Mouse (Mus musculus) lung, postnatal 0 days (tissue): ENCODE results near the gene 2610028H24Rik. TPM values are rescaled to one million over a fixed set of nuclear protein-coding genes. Genes with fewer than 3 reads are reported as not detected.
A peak's percentile ranks its signal among the peaks of the same experiment; 100 is the strongest.

Source experiments
- ATAC-seq: fragments of 200-750 bp; cut with Nextera tagmentation; 2 replicates; pipeline ENCODE4 v1.8.0; 2017; ENCODE audit warnings: moderate library complexity
- DNase-seq: peaks from one replicate; pipeline ENCODE4 v3.0.0-alpha.2; 2016; ENCODE audit warnings: low spot score
- H3K27ac ChIP-seq: fragments of 300-500 bp; sonication (generic); 2 replicates; pipeline ENCODE4 v1.5.1; 2014; ENCODE audit warnings: antibody characterized with exemption, mild to moderate bottlenecking, low read length, mixed read lengths
- H3K27me3 ChIP-seq: fragments of 300-500 bp; sonication (generic); replicated peaks from 2 replicates; pipeline ENCODE4 v1.6.1; 2014; ENCODE audit warnings: low read length, mixed read lengths; ENCODE audit not compliant: insufficient read depth
- H3K36me3 ChIP-seq: fragments of 300-500 bp; sonication (generic); 2 replicates; pipeline ENCODE4 v1.6.1; 2014; ENCODE audit warnings: low read length, mixed read lengths; ENCODE audit not compliant: insufficient read depth
- H3K4me1 ChIP-seq: fragments of 300-500 bp; sonication (generic); 2 replicates; pipeline ENCODE4 v1.6.1; 2014; ENCODE audit warnings: antibody characterized with exemption, low read depth, low read length, mixed read lengths; ENCODE audit not compliant: insufficient read depth
- H3K4me2 ChIP-seq: fragments of 300-500 bp; sonication (generic); replicated peaks from 2 replicates; pipeline ENCODE4 v1.6.1; 2014; ENCODE audit warnings: low read depth, mild to moderate bottlenecking, low read length, moderate library complexity, mixed read lengths
- H3K4me3 ChIP-seq: fragments of 300-500 bp; sonication (generic); 2 replicates; pipeline ENCODE4 v1.5.1; 2014; ENCODE audit warnings: low read depth, low read length
- H3K9ac ChIP-seq: fragments of 300-500 bp; sonication (generic); replicated peaks from 2 replicates; pipeline ENCODE4 v1.6.1; 2014; ENCODE audit warnings: low read depth, mild to moderate bottlenecking
- H3K9me3 ChIP-seq: fragments of 300-500 bp; sonication (generic); 2 replicates; pipeline ENCODE4 v1.6.1; 2016; ENCODE audit warnings: low read length, mixed read lengths
- CTCF ChIP-seq: IDR thresholded peaks from 2 replicates; pipeline ENCODE4 v1.5.1; 2016; ENCODE audit warnings: antibody characterized with exemption, mild to moderate bottlenecking
- EP300 ChIP-seq: IDR thresholded peaks from 2 replicates; pipeline ENCODE4 v1.6.1; 2016; ENCODE audit warnings: antibody characterized with exemption, mild to moderate bottlenecking, control low read depth
- WGBS: fragments of 180-500 bp; shearing (Covaris S2); extraction: QIAGEN DNeasy Blood & Tissue Kit; methylation state at CpG from one replicate; pipeline ENCODE4 v1.1.7; 2014; 5-methylcytosine and 5-hydroxymethylcytosine counted together
- polyA plus RNA-seq: library from polyadenylated mRNA; unstranded; fragments of >200 nt; fragmentation: Nextera tagmentation; extraction: Ambion mirVana; gene quantifications from 2 replicates; pipeline ENCODE4 v1.2.1, GENCODE M21; 2015

Gene 2610028H24Rik
- polyA plus RNA-seq, 1 experiment from 2014 or later = 32.3 TPM

DNA sequence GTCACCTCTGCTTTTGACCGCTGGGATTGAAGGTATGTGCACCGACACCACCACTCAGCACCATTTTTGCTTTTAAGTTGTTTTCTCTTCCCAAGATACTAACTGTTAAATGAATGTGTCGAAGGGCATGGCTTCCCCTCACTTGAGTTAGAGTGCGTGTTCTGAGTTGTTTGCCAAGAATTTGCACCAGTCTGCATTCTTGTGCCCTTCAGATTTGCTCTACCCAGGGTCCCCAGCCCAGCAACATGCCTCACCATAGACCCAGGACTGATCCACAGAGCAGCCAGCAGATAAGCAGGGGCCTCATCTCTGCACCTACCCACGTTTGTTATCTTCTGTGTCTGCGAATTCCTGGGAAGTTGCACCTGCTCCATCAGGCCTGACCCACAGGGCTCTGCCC is 32.6 kb downstream of the 2610028H24Rik start:
- ATAC-seq (peak; percentile 50), DNase-seq (no peak)
- no peak overlapping the region for H3K27ac ChIP-seq

DNA sequence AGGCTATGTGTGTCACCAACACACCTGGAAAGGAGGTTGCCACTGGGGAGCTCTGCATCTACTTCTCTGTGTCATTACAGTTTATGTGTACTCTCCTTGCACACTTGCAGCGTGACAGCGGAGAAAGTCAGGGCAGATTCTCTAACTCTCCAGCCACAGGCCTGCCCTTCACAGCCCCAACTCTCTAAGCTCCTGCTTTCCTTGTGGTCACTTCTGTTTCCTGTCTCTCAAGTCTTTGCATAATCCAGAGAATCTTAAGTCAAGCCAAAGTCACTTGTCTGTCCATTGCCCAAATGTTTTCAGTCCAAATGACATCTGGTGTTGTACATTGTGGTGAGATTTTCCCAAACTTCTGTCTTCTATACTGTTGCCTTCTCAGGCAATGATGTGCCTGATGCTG is 37.4 kb downstream of the 2610028H24Rik start:
- Histone ChIP-seq H3K27ac (no peak overlapping the region), H3K36me3 (peaks cover 62% of the 10 kb centered on the region), H3K27me3 (no peaks in the 10 kb centered on the region), H3K9ac (no peak overlapping the region), H3K4me3 (no peak overlapping the region), H3K4me1 (no peaks in the 10 kb centered on the region), H3K9me3 (no peaks in the 10 kb centered on the region), H3K4me2 (no peak overlapping the region)
- no peak for ATAC-seq
- TF ChIP-seq EP300 (no peak), CTCF (no peak)
- DNase-seq = no peak
- 94% methylated on average over 2 of the region's 2 CpGs for WGBS

More for the DNA sequence above, 32.6 kb downstream of the 2610028H24Rik start:
- H3K9ac ChIP-seq = no peak overlapping the region
- H3K9me3 ChIP-seq = no peaks in the 10 kb centered on the region
- H3K36me3 ChIP-seq = peaks cover 68% of the 10 kb centered on the region
- no peaks in the 10 kb centered on the region for H3K4me1 ChIP-seq
- H3K27me3 ChIP-seq = no peaks in the 10 kb centered on the region
- H3K4me3 ChIP-seq = no peak overlapping the region
- H3K4me2 ChIP-seq = no peak overlapping the region
- WGBS = 78% methylated on average over 6 of the region's 6 CpGs
- no peak for TF ChIP-seq CTCF
- no peak for TF ChIP-seq EP300

DNA sequence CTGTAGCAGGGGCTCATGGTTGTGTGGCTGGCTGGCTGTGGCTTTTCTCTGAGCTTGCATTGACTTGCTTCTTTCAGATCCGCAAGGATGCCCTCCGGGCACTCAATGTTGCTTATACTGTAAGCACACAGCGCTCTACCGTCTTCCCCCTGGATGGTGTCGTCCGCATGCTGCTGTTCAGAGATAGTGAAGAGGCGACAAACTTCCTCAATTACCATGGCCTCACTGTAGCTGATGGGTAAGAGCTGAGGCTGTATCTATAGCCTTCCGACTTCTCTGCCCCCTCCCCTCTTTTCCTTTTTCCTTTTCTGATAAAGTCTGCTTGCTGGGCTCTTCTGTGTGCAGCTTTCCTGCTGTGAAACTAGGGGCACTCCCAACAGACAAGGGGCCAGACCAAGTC is 39.4 kb downstream of the 2610028H24Rik start:
- no peaks in the 10 kb centered on the region for H3K4me1 ChIP-seq
- H3K9ac ChIP-seq = no peak overlapping the region
- TF ChIP-seq EP300 (no peak), CTCF (no peak)
- H3K4me3 ChIP-seq = no peak overlapping the region
- WGBS = 92% methylated on average over 8 of the region's 8 CpGs
- peaks cover 50% of the 10 kb centered on the region for H3K36me3 ChIP-seq
- no peak for ATAC-seq
- no peaks in the 10 kb centered on the region for H3K9me3 ChIP-seq
- no peak overlapping the region for H3K4me2 ChIP-seq
- no peak overlapping the region for H3K27ac ChIP-seq
- DNase-seq = no peak
- H3K27me3 ChIP-seq = no peaks in the 10 kb centered on the region

DNA sequence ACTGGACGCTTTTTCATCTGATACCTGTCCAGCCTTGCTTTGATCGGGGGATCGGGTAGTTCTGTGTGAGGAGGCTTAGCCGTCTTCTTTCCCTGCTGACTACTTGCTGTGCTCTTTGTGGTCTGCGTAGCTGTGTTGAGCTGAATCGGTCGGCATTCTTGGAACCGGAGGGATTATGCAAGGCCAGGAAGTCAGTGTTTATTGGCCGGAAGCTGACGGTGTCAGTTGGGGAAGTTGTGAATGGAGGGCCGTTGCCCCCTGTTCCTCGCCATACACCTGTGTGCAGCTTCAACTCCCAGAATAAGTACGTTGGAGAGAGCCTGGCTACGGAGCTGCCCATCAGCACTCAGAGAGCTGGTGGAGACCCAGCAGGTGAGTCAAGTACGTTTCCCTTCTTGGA is 40.3 kb downstream of the 2610028H24Rik start:
- H3K4me1 ChIP-seq = no peaks in the 10 kb centered on the region
- H3K27ac ChIP-seq = no peak overlapping the region
- TF ChIP-seq CTCF (no peak), EP300 (no peak)
- no peak for DNase-seq
- no peaks in the 10 kb centered on the region for H3K27me3 ChIP-seq
- 75% methylated on average over 15 of the region's 15 CpGs for WGBS
- no peak overlapping the region for H3K4me3 ChIP-seq
- no peak overlapping the region for H3K9ac ChIP-seq
- peaks cover 52% of the 10 kb centered on the region for H3K36me3 ChIP-seq
- no peak overlapping the region for H3K4me2 ChIP-seq
- no peak for ATAC-seq
- no peaks in the 10 kb centered on the region for H3K9me3 ChIP-seq

DNA sequence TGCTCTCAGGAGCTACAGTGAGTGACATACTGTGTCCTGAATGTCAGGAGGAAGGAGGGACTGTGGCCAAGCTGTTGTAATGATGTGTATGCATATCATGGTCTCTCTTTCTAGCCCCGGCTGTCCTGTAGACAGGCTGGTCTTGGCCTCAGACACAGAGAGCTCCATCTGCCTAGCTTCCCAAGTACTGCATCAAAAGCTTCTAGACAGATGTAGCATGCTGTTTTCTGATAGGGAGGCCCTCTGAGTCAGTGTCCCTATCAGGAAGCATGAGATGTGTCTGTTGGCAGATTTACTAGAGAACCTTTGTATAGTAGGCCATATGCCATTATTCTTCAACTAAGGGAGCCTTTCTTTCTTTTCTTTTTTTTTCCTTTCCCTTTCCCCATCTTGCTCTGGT is 44.6 kb downstream of the 2610028H24Rik start:
- no peak for TF ChIP-seq EP300
- no peak for TF ChIP-seq CTCF
- WGBS = 70% methylated on average over 1 of the region's 1 CpGs
- H3K36me3 ChIP-seq = peaks cover 52% of the 10 kb centered on the region

DNA sequence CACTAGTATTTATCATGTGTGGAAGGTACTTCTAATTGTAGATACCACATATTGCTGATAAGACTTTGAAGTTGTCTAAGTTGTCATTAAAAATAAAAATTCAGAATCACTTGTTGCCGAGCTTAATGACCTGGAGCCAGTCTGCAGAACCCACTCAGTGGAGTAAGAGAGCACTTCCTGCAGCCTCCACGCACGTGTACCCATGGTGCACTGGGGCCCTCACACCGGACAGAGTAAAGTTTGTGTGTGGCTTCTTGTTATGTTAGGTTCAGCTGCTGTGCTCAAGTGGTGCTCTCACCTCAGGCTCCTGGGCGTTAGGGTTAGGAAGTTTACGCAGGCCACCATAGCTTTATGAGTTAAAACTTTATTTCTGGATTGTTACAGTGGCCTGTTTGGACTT is 46.6 kb downstream of the 2610028H24Rik start:
- 85% methylated on average over 6 of the region's 6 CpGs for WGBS
- Histone ChIP-seq H3K27me3 (no peaks in the 10 kb centered on the region), H3K36me3 (peaks cover 47% of the 10 kb centered on the region), H3K4me3 (no peak overlapping the region), H3K9ac (no peak overlapping the region), H3K4me1 (no peaks in the 10 kb centered on the region), H3K27ac (no peak overlapping the region), H3K9me3 (no peaks in the 10 kb centered on the region), H3K4me2 (no peak overlapping the region)
- no peak for DNase-seq
- no peak for ATAC-seq
- no peak for TF ChIP-seq EP300
- TF ChIP-seq CTCF = no peak

More for the DNA sequence above, 44.6 kb downstream of the 2610028H24Rik start:
- Histone ChIP-seq H3K27ac (no peak overlapping the region), H3K9me3 (no peaks in the 10 kb centered on the region), H3K4me2 (no peak overlapping the region), H3K9ac (no peak overlapping the region), H3K27me3 (no peaks in the 10 kb centered on the region), H3K4me3 (no peak overlapping the region), H3K4me1 (no peaks in the 10 kb centered on the region)
- no peak for ATAC-seq
- DNase-seq = no peak

DNA sequence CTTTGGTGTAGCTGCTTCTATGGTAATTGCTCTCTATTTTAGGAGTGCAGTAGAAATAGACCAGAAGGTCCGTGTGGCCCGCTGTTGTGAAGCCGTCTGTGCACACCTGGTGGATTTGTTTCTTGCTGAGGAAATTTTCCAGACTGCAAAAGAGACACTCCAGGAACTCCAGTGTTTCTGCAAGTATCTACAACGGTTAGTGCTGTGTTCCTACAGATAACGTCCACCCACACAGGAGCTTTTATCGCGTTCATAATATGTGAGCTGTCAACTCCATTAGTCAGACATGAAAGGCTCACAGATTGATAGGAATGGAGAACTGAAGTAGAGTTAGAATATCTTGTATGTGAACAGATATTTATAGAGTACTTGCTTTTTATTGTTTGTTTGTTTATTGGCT is 47.5 kb downstream of the 2610028H24Rik start:
- H3K4me2 ChIP-seq = no peak overlapping the region

More for the DNA sequence above, 47.5 kb downstream of the 2610028H24Rik start:
- no peaks in the 10 kb centered on the region for H3K27me3 ChIP-seq
- no peak overlapping the region for H3K27ac ChIP-seq
- no peaks in the 10 kb centered on the region for H3K4me1 ChIP-seq
- no peak overlapping the region for H3K9ac ChIP-seq
- no peak overlapping the region for H3K4me3 ChIP-seq
- DNase-seq = no peak
- WGBS = 86% methylated on average over 7 of the region's 7 CpGs
- peaks cover 47% of the 10 kb centered on the region for H3K36me3 ChIP-seq
- H3K9me3 ChIP-seq = no peaks in the 10 kb centered on the region
- TF ChIP-seq CTCF = no peak
- no peak for TF ChIP-seq EP300
- ATAC-seq = no peak
